Mouse (Mus musculus) CH12.LX (cell line): ENCODE measurements around the gene Atn1.

Experiments used
- CTCF ChIP-seq, 2 experiments: IDR thresholded peaks in 1 of 2; conservative IDR thresholded peaks in 1 of 2; 2 replicates each; pipeline ENCODE4 v1.5.1; 2011 to 2012; ENCODE audit warnings: low read depth in 2 of 2, low read length in 2 of 2, improper control_type of control experiment in 1 of 2, inconsistent platforms in 1 of 2, mild to moderate bottlenecking in 1 of 2, moderate library complexity in 1 of 2
- E2F4 ChIP-seq: IDR thresholded peaks from 2 replicates; pipeline ENCODE4 v1.6.1; 2011; ENCODE audit warnings: low read depth, low read length, improper control_type of control experiment; ENCODE audit not compliant: insufficient replicate concordance
- ELF1 ChIP-seq: IDR thresholded peaks from 2 replicates; pipeline ENCODE4 v1.6.1; 2014; ENCODE audit warnings: low read depth, mild to moderate bottlenecking, inconsistent platforms, low read length, improper control_type of control experiment
- EP300 ChIP-seq: IDR thresholded peaks from 2 replicates; pipeline ENCODE4 v1.6.1; 2011; ENCODE audit warnings: low read length, improper control_type of control experiment
- ETS1 ChIP-seq: conservative IDR thresholded peaks from 2 replicates; pipeline ENCODE4 v1.6.1; 2012; ENCODE audit warnings: low read depth, mild to moderate bottlenecking, inconsistent platforms, low read length, improper control_type of control experiment, moderate library complexity
- KAT2A ChIP-seq: IDR thresholded peaks from 2 replicates; pipeline ENCODE4 v1.6.1; 2012; ENCODE audit warnings: low read length, improper control_type of control experiment, inconsistent platforms; ENCODE audit not compliant: insufficient replicate concordance
- MAZ ChIP-seq: IDR thresholded peaks from 2 replicates; pipeline ENCODE4 v1.6.1; 2012; ENCODE audit warnings: low read depth, mild to moderate bottlenecking, inconsistent platforms, low read length, improper control_type of control experiment, moderate library complexity
- POLR2A ChIP-seq: IDR thresholded peaks from 2 replicates; pipeline ENCODE4 v1.6.1; 2011; ENCODE audit warnings: low read depth, mild to moderate bottlenecking, improper control_type of control experiment, low read length
- RCOR1 ChIP-seq: conservative IDR thresholded peaks from 2 replicates; pipeline ENCODE4 v1.6.1; 2012; ENCODE audit warnings: low read depth, mild to moderate bottlenecking, inconsistent platforms, low read length, improper control_type of control experiment
- SIN3A ChIP-seq: IDR thresholded peaks from 2 replicates; pipeline ENCODE4 v1.6.1; 2012; ENCODE audit warnings: low read length, improper control_type of control experiment, inconsistent platforms
- ZC3H11A ChIP-seq: IDR thresholded peaks from 2 replicates; pipeline ENCODE4 v1.6.1; 2012; ENCODE audit warnings: low read depth, mild to moderate bottlenecking, inconsistent platforms, low read length, improper control_type of control experiment
- ZKSCAN1 ChIP-seq: IDR thresholded peaks from 2 replicates; pipeline ENCODE4 v1.6.1; 2012; ENCODE audit warnings: low read depth, inconsistent platforms, low read length, improper control_type of control experiment, borderline replicate concordance

DNA sequence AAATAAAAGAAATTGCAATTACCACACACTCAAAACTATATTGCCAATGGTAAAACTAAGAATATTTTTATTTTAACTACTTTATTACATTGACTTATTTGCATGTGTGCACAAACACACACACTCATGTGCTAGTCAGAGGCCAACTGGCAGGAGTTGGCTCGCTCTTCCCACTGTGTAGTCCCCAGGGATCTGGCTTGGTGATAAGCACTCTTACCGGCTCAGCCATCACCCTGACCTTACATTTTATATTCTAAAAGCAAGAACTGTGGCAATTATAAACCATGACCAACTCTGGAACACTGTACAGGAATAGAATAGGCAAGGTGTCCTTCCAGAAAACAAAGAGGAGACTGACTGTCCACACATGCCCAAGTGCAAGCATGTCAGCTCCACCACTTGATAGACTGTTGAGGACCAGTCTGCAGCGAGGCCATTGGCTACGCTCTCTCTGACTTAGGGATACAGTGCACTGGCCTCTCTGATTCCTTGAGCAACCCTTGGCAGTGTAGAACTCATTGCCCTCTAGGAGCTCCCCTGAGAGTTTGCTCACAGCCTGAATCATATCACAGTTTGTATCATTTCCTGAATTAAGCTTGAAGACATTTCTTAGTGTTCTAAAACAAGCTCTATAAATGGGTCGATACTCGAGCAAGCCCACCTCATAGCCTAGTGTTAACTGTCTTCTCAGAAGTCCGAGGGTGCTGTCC is 59.7 kb downstream of the Atn1 start:
- no peak for TF ChIP-seq POLR2A
- no peak for TF ChIP-seq CTCF (conservative IDR thresholded peaks at IDR 0.05 in 1 of 2, IDR thresholded peaks at IDR 0.05 in 1 of 2; ENCODE audit: low read depth in 2 of 2, low read length in 2 of 2)
- TF ChIP-seq ETS1, result no peak
- no peak for TF ChIP-seq MAZ
- no peak for TF ChIP-seq E2F4
- TF ChIP-seq SIN3A, result no peak
- TF ChIP-seq ZKSCAN1, result no peak
- TF ChIP-seq ELF1, result no peak
- no peak for TF ChIP-seq RCOR1
- TF ChIP-seq EP300, result no peak
- TF ChIP-seq ZC3H11A, result no peak
- TF ChIP-seq KAT2A, result no peak
